In the genomic region with DNA sequence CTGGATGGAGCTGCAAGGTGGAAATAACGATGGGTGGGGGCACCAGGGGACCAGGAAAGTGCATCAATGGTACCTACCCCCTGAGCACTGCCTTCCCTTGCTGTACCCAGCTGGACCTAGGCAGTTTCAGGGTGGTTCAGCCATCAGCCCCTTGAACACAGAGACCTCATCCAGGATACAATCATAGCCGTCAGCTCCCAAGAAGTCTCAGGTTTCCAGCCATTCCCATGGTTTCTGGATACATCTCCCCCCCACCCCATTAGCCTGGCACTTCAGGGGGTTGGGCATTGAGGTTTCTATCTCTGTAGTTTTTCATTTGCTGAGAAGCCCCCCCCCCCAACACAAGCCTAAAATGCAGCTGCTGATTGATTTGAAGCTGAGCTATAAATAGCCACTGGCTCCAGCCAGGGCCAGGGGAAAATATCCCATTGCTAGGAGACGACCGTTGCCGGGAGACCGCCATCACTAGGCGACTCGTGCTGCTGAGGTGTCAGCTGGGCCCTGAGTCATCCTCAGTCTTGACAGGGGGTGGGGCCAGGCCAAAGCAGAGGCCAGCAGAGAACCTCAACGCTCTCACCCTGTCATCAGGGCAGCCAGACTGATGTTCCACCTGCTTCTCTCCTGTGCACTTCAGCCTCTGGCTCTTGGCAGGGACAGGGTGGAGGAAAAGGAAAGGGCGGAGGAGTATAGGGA, we compare ENCODE assay signal across 9 mouse cellular contexts. TPM values are rescaled to one million over a fixed set of nuclear protein-coding genes. Genes with fewer than 3 reads are reported as not detected.
DNase-seq lines count a peak whose midpoint lies in the region; ATAC-seq lines count a peak whose summit lies in the region.
"Had no signal": no experiment of that assay in that cellular context is flagged by ENCODE, and none has a peak within 500 bp of the region (broad histone marks: within the 10 kb centered on the region; RNA-seq: fewer than 3 reads in every experiment).

No protein-coding gene starts in this region.

- ATAC-seq in hindbrain, embryonic 16.5 days, result peak; percentile 93
- ATAC-seq in midbrain, embryonic 11.5 days (ENCODE audit: low FRiP score), result peak; percentile 94

- no peak overlapping the region for H3K4me3 ChIP-seq in hindbrain, embryonic 16.5 days (ENCODE audit: low read length)
- H3K4me3 ChIP-seq in midbrain, embryonic 11.5 days (ENCODE audit: low read depth, low read length), result no peak overlapping the region; the same call in 1 of the 2 replicates
- H3K4me3 ChIP-seq: lung, embryonic 15.5 days had no signal

- H3K4me1 ChIP-seq in hindbrain, embryonic 16.5 days (ENCODE audit: control insufficient read depth, insufficient read depth, low read depth, low read length), result peaks cover 17% of the 10 kb centered on the region
- H3K4me1 ChIP-seq in midbrain, embryonic 11.5 days (ENCODE audit: control insufficient read depth, insufficient read depth, low read length), result peaks cover 21% of the 10 kb centered on the region
- H3K4me1 ChIP-seq: lung, embryonic 15.5 days had no signal

- H3K27ac ChIP-seq in hindbrain, embryonic 16.5 days (ENCODE audit: low read depth, low read length), result peak overlapping the region; percentile 77
- peak overlapping the region; percentile 88 for H3K27ac ChIP-seq in midbrain, embryonic 11.5 days (ENCODE audit: low read depth, low read length)
- H3K27ac ChIP-seq: lung, embryonic 15.5 days had no signal

- no peaks in the 10 kb centered on the region for H3K36me3 ChIP-seq in hindbrain, embryonic 16.5 days (ENCODE audit: control insufficient read depth, insufficient read depth, low read length)
- H3K36me3 ChIP-seq in midbrain, embryonic 11.5 days (ENCODE audit: control insufficient read depth, insufficient read depth, low read length), result no peaks in the 10 kb centered on the region
- H3K36me3 ChIP-seq: lung, embryonic 15.5 days had no signal

- DNase-seq in ES-CJ7 (ENCODE audit: low read depth, low spot score), result peak; percentile 33
- peak; percentile 87 for DNase-seq in adrenal gland, postnatal 25 days
- DNase-seq in frontal cortex, postnatal 10 days (ENCODE audit: low spot score in 2 of 2), result peak; percentile 79 to 89
- DNase-seq in midbrain, embryonic 11.5 days (ENCODE audit: low spot score, missing footprints), result peak; percentile 98
- DNase-seq in telencephalon, adult 2 months (ENCODE audit: low read depth, low spot score), result peak; percentile 86
- no peak for DNase-seq in spleen, adult 18-20 months
- no peak for DNase-seq in kidney, adult 11 months

- H3K9ac ChIP-seq in hindbrain, embryonic 16.5 days (ENCODE audit: low read depth, low read length), result peak overlapping the region; percentile 56
- H3K9ac ChIP-seq in midbrain, embryonic 11.5 days (ENCODE audit: low read length), result peak overlapping the region; percentile 36
- H3K9ac ChIP-seq: lung, embryonic 15.5 days had no signal

- no peaks in the 10 kb centered on the region for H3K9me3 ChIP-seq in hindbrain, embryonic 16.5 days (ENCODE audit: control insufficient read depth, low read length)
- no peaks in the 10 kb centered on the region for H3K9me3 ChIP-seq in midbrain, embryonic 11.5 days (ENCODE audit: control insufficient read depth, low read length)
- H3K9me3 ChIP-seq: lung, embryonic 15.5 days had no signal

- WGBS in hindbrain, embryonic 16.5 days, result 6% methylated on average over 10 of the region's 10 CpGs
- 11% methylated on average over 10 of the region's 10 CpGs for WGBS in midbrain, embryonic 11.5 days

- H3K27me3 ChIP-seq in hindbrain, embryonic 16.5 days (replicated peaks; ENCODE audit: control insufficient read depth, insufficient read depth, low read length), result no peaks in the 10 kb centered on the region
- H3K27me3 ChIP-seq in midbrain, embryonic 11.5 days (ENCODE audit: control insufficient read depth, insufficient read depth, low read length), result no peaks in the 10 kb centered on the region

- H3K4me2 ChIP-seq in hindbrain, embryonic 16.5 days (ENCODE audit: low read length), result peak overlapping the region; percentile 25
- peak overlapping the region; percentile 39 for H3K4me2 ChIP-seq in midbrain, embryonic 11.5 days
- H3K4me2 ChIP-seq: lung, embryonic 15.5 days had no signal

RNA-seq across cellular contexts. Expression of gene Fbxl16, which starts 5.9 kb away (rescaled TPM):
- 35.5 and 40.7 TPM in 2 replicates for total RNA-seq in adrenal gland, postnatal 25 days (2021)
- 38.1 and 43.0 TPM in 2 replicates for polyA plus RNA-seq in hindbrain, embryonic 16.5 days (2015; fragmentation: Nextera tagmentation; extraction: Ambion mirVana)
- 11.2 and 12.0 TPM in 2 replicates for polyA plus RNA-seq in midbrain, embryonic 11.5 days (2014; fragmentation: Nextera tagmentation; extraction: Ambion mirVana)

RNA-seq across cellular contexts. Expression of gene Metrn, which starts 6.0 kb away (rescaled TPM):
- 22.1 and 25.5 TPM in 2 replicates for total RNA-seq in adrenal gland, postnatal 25 days (2021)
- 79.4 and 88.8 TPM in 2 replicates for polyA plus RNA-seq in hindbrain, embryonic 16.5 days (2015; fragmentation: Nextera tagmentation; extraction: Ambion mirVana)
- polyA plus RNA-seq in midbrain, embryonic 11.5 days (2014; fragmentation: Nextera tagmentation; extraction: Ambion mirVana), result 21.3 and 32.1 TPM in 2 replicates

RNA-seq across cellular contexts. Expression of gene AC134908.4, which starts 7.5 kb away (rescaled TPM):
- not detected in 2 replicates for total RNA-seq in adrenal gland, postnatal 25 days (2021)
- polyA plus RNA-seq in hindbrain, embryonic 16.5 days (2015; fragmentation: Nextera tagmentation; extraction: Ambion mirVana), result 1.6 and 2.2 TPM in 2 replicates
- polyA plus RNA-seq in midbrain, embryonic 11.5 days (2014; fragmentation: Nextera tagmentation; extraction: Ambion mirVana), result not detected in 2 replicates

RNA-seq across cellular contexts. Expression of gene Fam173a, which starts 10.3 kb away (rescaled TPM):
- total RNA-seq in adrenal gland, postnatal 25 days (2021), result 84.7 and 102 TPM in 2 replicates
- polyA plus RNA-seq in hindbrain, embryonic 16.5 days (2015; fragmentation: Nextera tagmentation; extraction: Ambion mirVana), result 99.9 and 103 TPM in 2 replicates
- 69.1 and 71.4 TPM in 2 replicates for polyA plus RNA-seq in midbrain, embryonic 11.5 days (2014; fragmentation: Nextera tagmentation; extraction: Ambion mirVana)

RNA-seq across cellular contexts. Expression of gene Ccdc78, which starts 16.6 kb away (rescaled TPM):
- not detected in 2 replicates for total RNA-seq in adrenal gland, postnatal 25 days (2021)
- polyA plus RNA-seq in hindbrain, embryonic 16.5 days (2015; fragmentation: Nextera tagmentation; extraction: Ambion mirVana), result 0.21 and 0.28 TPM in 2 replicates
- polyA plus RNA-seq in midbrain, embryonic 11.5 days (2014; fragmentation: Nextera tagmentation; extraction: Ambion mirVana), result 0.11 and 0.34 TPM in 2 replicates

Comparison
In these comparisons a context has a peak if more than half of its experiments do, and no peak if none do; other contexts are left out.
1. DNase-seq: peak in ES-CJ7 (single experiment), adrenal gland, postnatal 25 days (single experiment), frontal cortex, postnatal 10 days (2 of 2), midbrain, embryonic 11.5 days (single experiment) and telencephalon, adult 2 months (single experiment); none in spleen, adult 18-20 months (0 of 2) and kidney, adult 11 months (single experiment).